Mouse (Mus musculus): ENCODE results near the gene Sfmbt1.

Sfmbt1 gene

DNA sequence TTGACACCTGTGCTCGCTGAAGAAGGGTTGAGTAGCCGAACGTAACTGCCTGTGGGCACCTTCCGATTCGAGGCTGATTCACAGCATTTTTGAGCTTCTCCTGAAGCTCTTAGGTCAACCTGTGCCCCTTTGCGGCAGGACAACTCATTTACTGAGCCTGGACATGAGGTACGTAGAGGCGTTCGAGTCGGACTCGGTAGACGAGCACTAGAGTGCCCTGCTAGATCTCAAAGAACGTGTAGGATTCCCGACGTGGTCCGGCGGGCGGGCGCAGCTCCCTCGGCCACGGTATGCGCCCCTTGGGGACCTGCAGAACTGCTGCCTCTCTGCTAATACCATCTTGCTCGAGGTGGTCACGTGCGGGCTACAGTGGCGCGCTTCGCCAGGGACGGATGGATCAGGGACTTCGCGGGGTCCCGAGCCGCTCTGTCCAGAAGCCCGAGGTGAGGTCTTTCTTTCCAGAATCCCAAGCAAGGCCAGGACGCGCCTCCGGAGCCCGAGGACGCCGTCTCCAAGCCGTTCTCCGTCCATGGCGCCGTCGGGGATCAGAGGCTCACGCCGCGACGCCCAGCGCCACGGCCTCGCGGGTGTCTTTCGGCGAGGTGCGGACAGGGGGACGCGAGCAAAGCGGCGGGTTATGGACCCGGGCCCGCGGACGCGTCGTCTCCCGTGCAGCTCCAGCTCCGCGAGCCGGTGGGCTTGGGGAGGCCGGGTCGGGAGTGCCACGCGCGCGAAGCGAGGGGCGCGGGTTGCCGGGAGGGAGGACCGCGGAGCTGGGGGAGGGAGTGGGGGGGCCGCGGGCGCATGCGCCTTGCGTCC is at the start of gene Sfmbt1:
Sfmbt1 (plus strand) TSS at position 51 of the 819 bp plus-strand sequence.
- ATAC-seq (ENCODE audit: insufficient number of reproducible peaks, low FRiP score, low TSS enrichment), result peak; percentile 31

DNA sequence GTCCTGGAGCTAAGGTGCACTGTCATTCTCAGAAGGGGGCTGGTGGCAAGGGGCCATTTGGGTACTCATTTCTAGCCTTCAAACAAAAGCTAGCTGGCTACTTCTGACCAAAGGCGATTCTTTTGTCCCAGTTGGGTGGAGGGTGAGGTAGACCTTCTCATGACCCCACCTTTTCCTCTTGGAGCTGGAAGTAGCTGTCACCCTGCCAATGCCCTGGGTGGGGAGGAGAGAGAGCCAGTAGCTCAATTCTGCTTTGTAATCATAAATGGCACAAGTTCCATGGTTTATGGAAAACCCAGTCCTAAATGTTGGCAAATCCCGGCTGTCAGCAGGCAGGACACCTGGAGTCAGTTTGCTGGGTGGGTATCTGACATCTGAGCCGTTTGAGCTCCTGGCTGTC is 48.6 kb upstream of the Sfmbt1 start:
- no peak for ATAC-seq (ENCODE audit: insufficient number of reproducible peaks, low FRiP score, low TSS enrichment)

DNA sequence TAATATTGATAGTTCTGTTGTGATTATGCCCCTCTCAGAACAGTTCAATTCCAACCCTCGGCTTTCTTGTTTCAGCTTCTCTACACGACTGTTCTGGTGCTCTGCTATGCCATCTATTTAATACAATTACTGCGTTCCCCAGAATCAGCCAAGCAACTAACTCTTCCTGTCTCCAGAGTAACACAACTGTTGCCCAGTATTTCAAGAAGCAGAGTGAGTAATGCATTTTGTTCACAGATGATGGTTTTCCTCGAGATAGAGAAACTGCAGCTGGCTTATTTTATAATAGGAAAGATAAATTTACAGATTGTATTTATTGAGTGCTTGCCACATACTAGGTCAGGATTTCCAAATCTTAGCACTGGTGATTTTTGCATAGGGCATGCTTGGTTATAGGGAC is 48.0 kb upstream of the Sfmbt1 start:
- ATAC-seq (ENCODE audit: insufficient number of reproducible peaks, low FRiP score, low TSS enrichment), result no peak

DNA sequence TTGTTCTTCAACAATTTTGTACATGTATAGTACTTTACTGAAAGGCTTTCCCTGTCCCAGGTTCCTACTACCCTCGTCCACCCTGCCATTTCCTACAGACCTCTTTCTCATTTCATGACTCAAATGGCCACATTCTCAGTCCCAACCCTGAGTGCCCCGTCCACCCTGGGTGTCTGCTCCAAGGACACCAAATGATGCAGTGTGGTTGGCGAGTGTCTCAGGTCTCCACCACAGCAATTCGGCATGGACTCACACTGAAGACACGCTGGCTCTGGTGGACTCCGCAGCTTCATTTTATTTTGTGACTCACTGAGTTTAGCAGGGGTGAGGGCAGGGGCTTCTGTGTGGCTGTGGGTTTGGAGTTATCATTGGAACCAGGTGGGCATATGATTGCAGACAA is 44.5 kb upstream of the Sfmbt1 start:
- no peak for ATAC-seq (ENCODE audit: insufficient number of reproducible peaks, low FRiP score, low TSS enrichment)

DNA sequence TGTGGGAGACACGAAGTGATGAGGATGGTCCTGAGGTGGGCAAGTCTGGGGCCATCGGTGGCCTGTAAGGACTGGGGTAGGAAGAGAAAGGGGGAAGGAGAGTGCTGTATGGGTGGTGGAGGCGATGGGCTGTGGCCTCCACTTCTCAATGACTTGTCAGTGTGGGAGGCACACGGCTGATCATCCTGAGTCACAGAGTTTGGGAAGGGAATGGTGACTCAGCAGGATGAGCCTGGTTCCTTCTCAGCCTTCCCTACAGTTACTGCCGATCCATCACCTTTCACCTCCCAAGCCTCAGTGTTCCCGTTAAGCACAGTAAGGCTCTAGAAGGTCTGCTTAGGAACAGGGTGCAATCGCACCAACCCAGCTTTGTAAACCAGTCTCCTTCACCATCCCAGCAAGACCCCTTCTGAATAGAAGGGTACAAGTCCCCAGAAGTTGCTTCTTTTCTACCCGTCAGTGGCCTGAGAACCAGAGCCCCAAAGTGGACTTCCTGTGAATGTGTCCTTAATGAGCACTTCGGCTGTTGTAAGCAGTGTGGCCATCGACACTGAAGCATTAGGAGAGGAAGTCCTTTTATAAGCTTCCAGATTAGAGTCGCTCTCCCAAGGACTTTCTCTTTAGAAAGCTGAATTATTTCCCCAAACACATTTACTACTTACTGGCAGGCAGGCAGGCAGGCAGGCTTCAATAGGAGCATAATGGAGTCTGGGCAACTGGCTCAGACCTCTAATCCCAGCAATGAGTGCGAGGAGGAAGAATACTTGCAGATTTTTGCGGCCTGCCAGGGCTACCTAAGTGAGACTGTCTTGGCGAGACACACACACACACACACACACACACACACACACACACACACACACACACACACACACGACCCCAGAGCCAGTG is 43.3 kb upstream of the Sfmbt1 start:
- no peak for ATAC-seq (ENCODE audit: insufficient number of reproducible peaks, low FRiP score, low TSS enrichment)

DNA sequence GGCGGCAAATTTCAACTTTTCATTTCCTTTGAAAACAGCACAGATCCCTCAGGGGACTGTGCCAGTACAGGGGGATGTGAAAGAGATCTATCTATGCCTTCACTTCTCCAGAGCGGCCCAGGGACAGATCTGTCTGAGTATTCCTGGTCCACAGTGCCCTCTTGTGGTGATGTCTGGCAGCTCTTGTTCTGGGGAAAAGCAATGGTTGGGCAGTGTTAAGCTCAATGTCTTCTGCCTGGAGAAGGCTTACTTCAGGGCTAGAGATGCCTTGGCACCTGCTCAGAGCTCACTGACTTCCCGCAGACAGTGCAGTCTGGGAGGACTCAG is 42.7 kb upstream of the Sfmbt1 start:
- peak; percentile 88 for ATAC-seq (ENCODE audit: insufficient number of reproducible peaks, low FRiP score, low TSS enrichment)

DNA sequence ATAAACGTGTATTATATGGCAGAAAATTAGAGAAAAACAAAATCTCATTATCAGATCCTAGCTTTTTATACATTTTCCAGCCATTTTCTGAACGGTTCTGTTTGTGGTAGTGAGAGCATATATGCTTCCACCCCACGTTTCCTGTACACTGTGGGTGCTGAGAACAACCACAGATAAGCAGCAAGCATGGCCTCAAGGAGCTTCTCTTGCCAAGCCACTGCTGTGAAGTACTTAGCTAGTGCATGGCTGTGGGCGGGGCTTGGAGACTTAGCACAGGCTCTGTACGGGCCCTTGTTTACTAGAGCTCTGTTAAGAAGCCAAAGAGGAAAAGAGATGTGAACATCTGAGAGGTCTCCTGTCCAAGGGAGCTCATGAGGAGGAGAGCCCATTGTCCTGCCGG is 39.7 kb upstream of the Sfmbt1 start:
- ATAC-seq (ENCODE audit: insufficient number of reproducible peaks, low FRiP score, low TSS enrichment), result no peak

DNA sequence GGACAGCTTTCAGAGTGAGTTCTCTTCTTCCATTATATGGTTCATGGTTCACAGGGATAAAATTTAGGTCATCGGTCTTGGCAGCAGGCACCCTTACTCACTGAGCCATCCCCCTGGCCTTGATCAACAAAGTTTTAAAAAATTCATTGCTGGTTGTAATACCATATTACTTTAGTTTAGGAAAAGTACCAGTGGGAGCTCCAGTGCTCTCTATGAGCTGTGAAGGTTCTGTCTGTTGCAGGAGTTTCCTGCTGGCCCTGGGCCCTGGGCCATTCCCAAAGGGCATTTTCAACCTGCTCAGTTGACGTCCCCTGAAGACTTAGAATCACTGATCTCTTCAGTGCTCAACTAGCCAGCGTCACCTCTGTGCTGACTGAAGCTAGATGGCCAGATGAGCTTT is 32.5 kb upstream of the Sfmbt1 start:
- ATAC-seq (ENCODE audit: insufficient number of reproducible peaks, low FRiP score, low TSS enrichment), result no peak

DNA sequence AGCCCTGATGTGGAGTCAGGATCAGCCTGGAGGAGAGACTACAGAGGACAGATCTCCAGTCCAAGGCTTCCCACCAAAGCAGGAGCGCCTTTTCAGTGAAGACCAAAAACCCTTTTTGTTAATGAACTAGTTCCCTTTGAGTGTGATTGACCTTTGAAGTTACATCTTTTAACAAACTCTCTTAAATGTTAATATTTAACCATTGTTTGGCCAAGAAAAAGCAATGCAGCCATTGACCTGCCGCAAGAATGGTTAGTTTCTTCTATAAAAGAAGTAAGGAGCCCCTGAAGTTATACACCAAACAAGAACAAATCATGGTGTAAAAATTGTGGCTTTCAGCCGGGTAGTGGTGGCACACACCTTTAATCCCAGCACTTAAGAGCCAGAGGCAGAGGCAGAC is 24.0 kb upstream of the Sfmbt1 start:
- no peak for ATAC-seq (ENCODE audit: insufficient number of reproducible peaks, low FRiP score, low TSS enrichment)

DNA sequence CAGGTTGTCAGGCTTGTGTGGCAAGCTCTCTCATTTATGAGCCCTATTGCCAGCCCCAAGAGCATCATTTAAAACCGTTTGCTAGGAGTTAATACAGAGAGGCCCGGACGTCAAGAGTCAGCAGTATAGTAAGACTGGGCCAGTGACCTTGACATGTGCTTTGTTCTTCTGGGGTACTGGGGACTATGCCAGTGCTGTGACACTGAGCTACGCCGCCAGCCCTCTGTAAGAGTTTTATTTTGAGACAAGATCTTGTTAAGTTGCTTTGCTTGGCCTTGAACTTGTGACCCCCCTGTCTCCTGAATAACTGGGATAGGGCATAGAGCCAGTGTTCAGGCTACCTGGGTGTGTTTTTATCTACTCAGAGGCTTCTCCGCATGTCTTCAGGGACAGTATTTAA is 22.2 kb upstream of the Sfmbt1 start:
- ATAC-seq (ENCODE audit: insufficient number of reproducible peaks, low FRiP score, low TSS enrichment), result no peak

DNA sequence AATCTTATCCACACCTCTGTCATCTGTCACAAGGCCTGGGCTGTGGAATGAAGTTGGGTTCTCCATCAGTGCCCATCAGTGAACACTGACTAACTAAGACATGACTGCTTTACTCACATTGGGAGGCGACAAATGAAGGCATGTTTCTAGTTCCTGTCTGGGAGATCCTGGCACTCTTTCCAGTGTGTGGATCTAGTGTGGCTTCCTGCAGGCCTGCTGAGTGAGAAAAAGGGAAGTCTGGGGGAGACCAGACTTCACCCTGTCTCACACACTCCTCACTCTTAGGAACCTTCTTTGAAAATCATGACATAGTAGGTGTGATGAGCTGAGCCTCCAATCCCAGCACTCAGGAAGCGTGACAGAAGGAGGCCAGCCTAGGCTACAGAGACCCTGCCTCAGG is 19.9 kb upstream of the Sfmbt1 start:
- ATAC-seq (ENCODE audit: insufficient number of reproducible peaks, low FRiP score, low TSS enrichment), result no peak

DNA sequence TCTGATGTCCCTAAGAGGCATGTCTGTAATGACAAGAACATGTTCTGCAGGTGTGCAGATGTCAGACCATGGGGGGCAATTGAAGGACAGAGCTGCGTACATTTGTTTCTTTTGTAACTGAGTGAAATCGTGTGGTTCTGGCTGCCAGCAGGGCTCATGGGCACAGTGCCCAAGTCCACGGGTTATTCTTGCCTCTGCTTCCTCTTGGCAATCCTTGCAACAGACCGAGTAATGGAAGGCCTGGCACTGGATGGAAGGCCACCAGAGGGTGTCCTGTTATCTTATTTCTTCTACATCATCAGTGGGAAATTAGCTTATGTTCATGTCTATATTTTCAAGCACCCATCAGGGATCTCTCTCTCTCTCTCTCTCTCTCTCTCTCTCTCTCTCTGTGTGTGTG is 19.0 kb upstream of the Sfmbt1 start:
- ATAC-seq (ENCODE audit: insufficient number of reproducible peaks, low FRiP score, low TSS enrichment), result peak; percentile 49

DNA sequence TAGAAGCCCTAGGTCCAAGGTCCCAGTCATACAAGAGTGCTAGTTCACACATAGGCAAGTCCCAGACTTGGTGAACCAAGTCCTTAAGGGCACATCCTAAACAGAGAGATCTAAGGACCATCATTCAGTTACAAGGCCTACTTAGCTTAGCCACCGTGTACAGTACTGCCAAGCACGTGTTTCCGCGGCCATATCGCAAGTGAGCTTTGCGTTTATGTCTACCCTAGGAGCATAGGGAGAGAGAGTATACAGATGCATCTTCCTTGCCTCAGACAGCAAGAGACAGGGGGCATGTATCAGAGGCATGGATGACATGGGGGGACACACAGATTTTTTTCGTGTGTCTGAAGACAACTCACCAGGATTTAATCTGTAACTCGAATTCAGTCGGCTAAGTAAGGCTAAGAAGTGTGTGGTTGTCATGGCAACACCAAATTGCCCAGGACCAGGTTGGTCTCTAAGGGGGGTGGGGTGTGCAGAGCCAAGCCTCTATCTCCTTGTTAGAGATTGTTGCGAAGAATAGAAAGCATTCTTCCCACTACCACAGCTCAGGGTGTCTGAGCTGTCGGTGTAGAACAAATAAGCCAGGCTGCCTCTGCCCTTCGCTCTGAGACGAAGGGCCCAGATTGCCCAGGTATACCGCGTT is 17.1 kb upstream of the Sfmbt1 start:
- no peak for ATAC-seq (ENCODE audit: insufficient number of reproducible peaks, low FRiP score, low TSS enrichment)

DNA sequence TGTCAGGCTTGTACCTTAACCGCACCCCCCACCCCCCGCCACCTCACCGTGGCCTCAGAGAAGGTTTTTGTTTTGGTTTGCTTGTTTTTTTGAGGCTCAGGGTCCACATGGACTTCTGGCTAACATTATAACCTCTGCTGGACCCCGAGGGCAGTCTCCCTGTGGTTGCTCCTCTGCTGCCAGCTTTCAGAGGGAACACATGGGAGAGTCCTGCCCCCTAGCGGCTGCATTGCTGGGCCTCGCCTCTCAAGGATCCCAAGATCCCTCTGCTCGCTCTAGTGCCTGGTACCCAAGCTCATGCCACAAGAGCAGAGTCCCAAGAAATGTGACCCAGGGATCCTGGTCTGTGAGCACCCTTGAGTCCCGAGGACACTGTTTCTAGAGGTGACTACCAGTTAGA is 15.0 kb upstream of the Sfmbt1 start:
- no peak for ATAC-seq (ENCODE audit: insufficient number of reproducible peaks, low FRiP score, low TSS enrichment)

DNA sequence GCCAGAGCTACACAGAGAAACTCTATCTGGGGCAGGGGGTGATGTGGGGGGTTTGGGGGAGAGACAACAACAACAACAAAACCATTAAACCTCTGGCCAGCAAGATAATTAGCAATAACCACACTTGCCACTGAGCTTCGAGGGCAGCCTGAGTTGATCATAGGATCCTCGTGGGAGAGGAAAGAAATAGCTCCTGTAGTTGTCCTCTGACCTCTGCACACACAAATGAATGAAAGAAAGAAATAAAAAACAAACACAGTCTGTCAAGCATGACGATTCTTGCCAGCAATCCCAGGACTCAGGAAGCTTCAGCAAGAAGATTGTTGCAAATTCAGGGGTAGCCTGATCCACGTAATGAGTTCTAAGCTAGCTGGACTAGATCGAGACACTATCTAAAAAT is 12.1 kb upstream of the Sfmbt1 start:
- no peak for ATAC-seq (ENCODE audit: insufficient number of reproducible peaks, low FRiP score, low TSS enrichment)

DNA sequence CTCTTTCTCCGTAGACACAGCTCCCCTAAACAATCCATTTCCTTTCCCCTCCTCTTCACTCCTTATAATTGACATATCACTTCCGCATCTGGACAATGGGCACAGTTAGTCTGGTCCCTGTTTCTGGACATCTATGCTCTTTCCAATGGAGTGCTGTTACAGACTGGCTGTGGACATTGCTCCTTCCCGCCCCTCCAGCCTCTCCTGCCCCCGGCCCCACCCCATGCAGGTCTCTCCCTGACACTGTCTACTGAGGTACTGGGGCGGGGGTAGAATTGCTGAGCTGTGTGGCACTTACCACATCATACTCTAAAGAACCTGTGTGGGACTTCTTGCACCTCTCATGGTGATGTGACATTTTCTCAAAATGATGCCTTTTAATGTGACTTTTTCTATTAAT is 11.6 kb upstream of the Sfmbt1 start:
- no peak for ATAC-seq (ENCODE audit: insufficient number of reproducible peaks, low FRiP score, low TSS enrichment)

DNA sequence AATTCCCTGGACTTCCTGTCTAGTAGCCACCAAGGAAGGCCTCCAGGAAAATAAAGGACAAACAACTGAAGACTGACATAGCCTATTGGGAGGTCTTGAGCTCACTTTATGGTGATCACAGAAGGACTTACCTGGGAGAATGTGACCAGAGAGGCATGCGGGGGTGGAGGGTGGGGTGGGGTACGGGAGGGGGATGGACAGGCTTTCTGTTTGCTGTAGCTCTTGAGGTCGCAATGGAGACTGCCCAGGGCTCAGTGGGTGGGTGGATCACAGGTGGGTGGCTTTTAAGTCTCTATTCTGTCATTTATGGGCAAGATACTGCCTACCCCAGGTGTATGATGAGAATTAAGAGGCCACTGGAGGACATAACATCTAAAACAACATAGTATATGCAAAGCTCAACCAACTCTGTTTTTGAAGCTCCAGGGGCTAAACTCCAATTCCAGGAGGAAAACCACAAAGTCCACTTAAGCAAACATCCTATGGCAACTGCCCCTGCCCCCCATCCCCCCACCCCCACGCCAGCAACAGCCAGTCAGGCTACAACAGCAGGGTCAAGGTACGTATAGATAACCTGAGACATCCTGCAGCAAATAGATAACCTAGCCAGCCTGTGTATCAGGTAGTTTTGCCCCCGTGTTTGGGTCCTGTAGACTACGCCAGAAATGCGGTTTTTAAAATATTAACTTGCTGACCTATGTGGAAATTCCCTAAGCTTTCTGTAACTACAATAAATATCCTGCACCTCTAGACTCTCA is 10.4 kb upstream of the Sfmbt1 start:
- no peak for ATAC-seq (ENCODE audit: insufficient number of reproducible peaks, low FRiP score, low TSS enrichment)

DNA sequence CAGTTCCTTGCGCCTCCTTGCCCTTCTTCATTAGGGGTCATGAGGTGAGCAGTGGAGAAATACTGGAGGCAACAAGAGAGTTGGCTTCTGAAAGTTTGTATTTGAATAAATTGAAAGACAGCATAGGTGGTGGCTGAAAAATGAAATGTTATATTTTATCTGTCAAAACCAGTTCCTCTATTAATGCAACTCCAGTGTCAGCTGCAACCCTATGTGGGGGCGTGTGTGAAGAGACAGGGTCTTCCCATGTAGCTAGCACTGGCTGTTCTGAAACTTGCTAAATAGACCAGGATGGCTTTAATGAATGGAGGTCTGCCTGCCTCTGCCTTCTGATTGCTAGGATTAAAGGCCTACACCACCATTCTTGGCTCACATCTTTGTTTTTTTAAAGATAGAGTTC is 2.8 kb upstream of the Sfmbt1 start:
- no peak for ATAC-seq (ENCODE audit: insufficient number of reproducible peaks, low FRiP score, low TSS enrichment)

DNA sequence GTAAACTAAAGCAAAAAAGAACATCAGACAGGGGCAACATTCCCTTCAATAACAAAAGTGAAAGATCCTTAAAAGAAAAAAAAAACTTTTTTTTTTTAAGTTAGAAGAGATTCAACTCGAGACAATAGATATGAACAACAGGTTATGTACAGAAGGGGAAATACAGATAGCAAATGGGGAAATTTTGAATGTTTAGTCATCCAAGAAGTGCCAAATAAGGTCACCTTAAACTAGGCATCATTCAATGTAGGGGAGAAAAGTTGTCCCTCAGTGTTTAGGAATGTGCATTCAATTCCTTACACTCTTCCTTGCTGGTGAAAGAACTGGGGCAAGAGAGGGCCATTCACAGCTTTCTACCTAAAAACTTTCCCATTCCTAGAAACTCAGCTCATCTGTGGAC is 880 bp upstream of the Sfmbt1 start:
- ATAC-seq (ENCODE audit: insufficient number of reproducible peaks, low FRiP score, low TSS enrichment), result no peak

DNA sequence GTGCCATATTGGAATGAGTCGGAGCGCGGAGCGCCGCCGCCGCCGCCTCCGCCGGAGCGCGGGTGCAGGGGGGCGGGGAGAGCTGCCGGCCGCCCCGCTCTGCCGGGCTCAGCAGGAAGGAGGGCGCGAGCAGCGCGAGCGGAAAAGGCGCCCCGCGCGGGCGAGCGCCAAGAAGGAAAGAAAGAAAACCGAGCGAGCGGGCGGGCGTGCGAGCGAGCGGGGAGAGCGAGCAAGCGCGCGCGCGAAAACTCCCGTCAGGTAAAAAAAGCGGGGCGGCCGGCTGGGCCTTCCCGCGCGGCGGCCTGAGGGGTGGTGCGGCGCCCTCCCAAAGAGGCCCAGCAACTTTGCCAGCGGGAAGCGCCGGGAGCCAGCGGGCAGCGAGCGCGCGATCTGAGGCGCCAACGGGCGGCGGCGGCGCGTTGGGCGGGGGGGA is 985 bp downstream of the Sfmbt1 start:
- ATAC-seq (ENCODE audit: insufficient number of reproducible peaks, low FRiP score, low TSS enrichment), result peak; percentile 59

All from cerebellum, adult (tissue).